11 mouse cellular contexts compared by ENCODE assay signal in the genomic region with DNA sequence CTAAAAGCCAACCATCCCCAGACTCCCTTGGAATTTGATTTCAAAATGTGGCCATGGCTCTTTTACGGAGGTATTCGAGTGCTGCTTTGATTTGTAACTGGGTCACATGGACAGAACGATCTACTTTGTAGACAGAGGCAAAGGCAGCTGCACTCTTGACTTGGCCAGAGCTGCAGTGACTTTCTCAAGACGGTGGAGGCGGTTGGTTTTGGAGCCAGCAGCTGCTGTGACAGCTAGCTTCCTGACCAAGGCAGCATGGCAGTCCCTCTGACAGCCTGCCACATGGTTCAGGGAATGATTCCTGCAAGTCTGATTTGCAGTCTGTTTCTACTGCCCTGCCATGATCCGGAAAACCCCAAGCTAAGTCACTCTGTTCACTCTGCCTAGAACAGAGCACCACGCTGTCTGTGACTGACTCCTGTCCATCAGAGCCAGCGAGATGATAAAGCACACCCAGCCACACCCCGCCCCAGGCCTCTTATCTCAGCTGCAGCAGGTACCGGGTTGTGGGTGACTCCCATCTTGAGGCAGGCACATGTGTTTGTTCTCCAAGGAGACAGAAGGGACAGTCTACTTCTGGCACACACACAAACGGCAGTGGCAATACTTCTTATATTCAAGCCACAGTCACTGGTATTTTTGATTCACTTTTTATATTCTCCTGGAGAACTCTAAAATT.
DNase-seq lines count a peak whose midpoint lies in the region; ATAC-seq lines count a peak whose summit lies in the region.
"Had no signal": no experiment of that assay in that cellular context is flagged by ENCODE, and none has a peak within 500 bp of the region (broad histone marks: within the 10 kb centered on the region; RNA-seq: fewer than 3 reads in every experiment).

No protein-coding gene starts in this region.

- no peaks in the 10 kb centered on the region for H3K36me3 ChIP-seq in kidney, embryonic 15.5 days
- peaks cover 40% of the 10 kb centered on the region for H3K36me3 ChIP-seq in erythroblast, embryonic 14.5 days (ENCODE audit: control insufficient read depth)

- no peak overlapping the region for H3K27ac ChIP-seq in kidney, embryonic 15.5 days

- peak; percentile 80 for ATAC-seq in kidney, embryonic 15.5 days (replicated peaks; ENCODE audit: low FRiP score)

- H3K4me2 ChIP-seq in kidney, embryonic 15.5 days: no peak overlapping the region

- no peak overlapping the region for H3K4me3 ChIP-seq in kidney, embryonic 15.5 days (replicated peaks)
- peak overlapping the region; percentile 56 for H3K4me3 ChIP-seq in erythroblast, embryonic 14.5 days (replicated peaks)

- H3K9me3 ChIP-seq in kidney, embryonic 15.5 days (replicated peaks): no peaks in the 10 kb centered on the region
- H3K9me3 ChIP-seq in erythroblast, embryonic 14.5 days (ENCODE audit: control insufficient read depth, low read length): peaks cover 8% of the 10 kb centered on the region

- no peaks in the 10 kb centered on the region for H3K27me3 ChIP-seq in kidney, embryonic 15.5 days
- no peaks in the 10 kb centered on the region for H3K27me3 ChIP-seq in erythroblast, embryonic 14.5 days (ENCODE audit: control insufficient read depth)

- peak; percentile 26 for DNase-seq in adrenal gland, postnatal 14 days
- DNase-seq in adrenal gland, adult (ENCODE audit: inconsistent age in 2 of 2, low spot score in 1 of 2): no peak
- no peak for DNase-seq in kidney, adult 18-20 months
- DNase-seq in spleen, postnatal 10 days (ENCODE audit: low spot score in 2 of 2): peak; percentile 72 to 90
- DNase-seq in retina, embryonic 14.5 days (ENCODE audit: low spot score): no peak
- no peak for DNase-seq in layer of hippocampus, postnatal 10 days (ENCODE audit: low spot score in 2 of 2)
- DNase-seq: kidney, postnatal 10 days; left cerebral cortex, postnatal 4 days; retina, postnatal 1 day had no signal

- WGBS in kidney, embryonic 15.5 days: 67% methylated on average over 11 of the region's 11 CpGs

- no peaks in the 10 kb centered on the region for H3K4me1 ChIP-seq in kidney, embryonic 15.5 days
- peaks cover 95% of the 10 kb centered on the region for H3K4me1 ChIP-seq in erythroblast, embryonic 14.5 days (ENCODE audit: control insufficient read depth)

- no peak overlapping the region for H3K9ac ChIP-seq in kidney, embryonic 15.5 days

Comparison
In these comparisons a context has a peak if more than half of its experiments do, and no peak if none do; other contexts are left out.
1. DNase-seq: peak in adrenal gland, postnatal 14 days (single experiment) and spleen, postnatal 10 days (2 of 2); none in adrenal gland, adult (0 of 2), kidney, adult 18-20 months (single experiment), retina, embryonic 14.5 days (single experiment) and layer of hippocampus, postnatal 10 days (0 of 2).